Mouse (Mus musculus): ENCODE measurements around the gene Rps6ka5. TPM values are rescaled to one million over a fixed set of nuclear protein-coding genes. Genes with fewer than 3 reads are reported as not detected.

The Rps6ka5 gene
- total RNA-seq (2021): 10 to 100 TPM; 23.6 to 27.0 TPM
- long read RNA-seq, full-length matches to known transcripts: 11 of 20 reads
- long read RNA-seq, partial matches to known transcripts: 4 of 20 reads
- long read RNA-seq, other reads (novel, unspliced or antisense): 5 of 20 reads

DNA sequence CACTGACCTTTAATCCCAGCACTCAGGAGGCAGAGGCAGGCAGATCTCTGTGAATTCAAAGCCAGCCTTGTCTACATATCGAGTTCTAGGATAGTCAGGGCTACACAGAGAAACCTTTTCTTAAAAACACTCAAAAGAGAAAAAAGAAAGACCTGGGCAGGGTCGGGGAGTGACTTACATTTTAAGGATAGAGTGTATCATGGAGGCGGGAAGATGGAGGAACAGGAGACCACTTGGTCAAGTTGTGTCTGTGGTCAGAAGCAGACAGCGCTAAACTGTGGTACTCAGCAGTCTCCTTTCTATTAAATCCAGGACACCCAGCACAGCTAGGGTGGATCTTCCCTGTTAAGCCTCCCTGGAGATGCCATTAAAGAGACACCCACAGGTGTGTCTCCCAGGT, at the start of gene Rps6ka5:
TSS of gene Rps6ka5 (minus strand) at position 333 of the 400 bp plus-strand sequence.
- no peak for DNase-seq (ENCODE audit: low spot score in 2 of 2)

DNA sequence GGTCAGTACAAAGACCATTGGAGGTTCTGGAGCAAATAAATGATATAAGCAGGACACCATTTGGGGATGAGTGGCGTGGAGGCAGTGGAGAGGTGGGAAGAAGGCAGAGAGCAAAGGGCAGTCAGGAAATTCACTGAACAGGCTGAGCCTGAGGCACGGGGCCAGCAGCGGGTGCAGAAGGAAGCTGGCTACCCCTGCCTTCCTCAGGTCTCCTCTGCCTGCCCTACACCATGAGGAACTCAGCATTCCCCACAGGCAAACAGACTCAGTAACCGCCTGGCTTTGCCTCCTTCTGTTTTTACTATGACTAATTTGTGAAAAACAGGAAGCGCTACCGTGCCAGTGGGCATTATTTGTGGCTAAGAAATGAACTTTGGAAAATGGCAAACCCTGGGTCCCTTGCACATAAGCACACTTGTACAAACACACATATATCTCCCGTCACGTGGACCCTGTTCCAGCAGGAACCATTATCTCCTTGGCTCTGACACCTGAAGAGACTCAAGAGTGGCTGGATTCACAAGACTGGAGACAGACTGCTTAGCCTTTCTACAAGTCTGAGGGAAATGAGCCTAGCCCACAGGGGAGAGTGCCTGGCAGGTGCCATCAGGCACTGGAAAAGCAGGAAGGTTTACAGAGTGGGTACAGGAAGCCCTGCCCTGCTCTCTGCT, 49.3 kb upstream of the Rps6ka5 start:
- no peak for DNase-seq (ENCODE audit: low spot score in 2 of 2)

DNA sequence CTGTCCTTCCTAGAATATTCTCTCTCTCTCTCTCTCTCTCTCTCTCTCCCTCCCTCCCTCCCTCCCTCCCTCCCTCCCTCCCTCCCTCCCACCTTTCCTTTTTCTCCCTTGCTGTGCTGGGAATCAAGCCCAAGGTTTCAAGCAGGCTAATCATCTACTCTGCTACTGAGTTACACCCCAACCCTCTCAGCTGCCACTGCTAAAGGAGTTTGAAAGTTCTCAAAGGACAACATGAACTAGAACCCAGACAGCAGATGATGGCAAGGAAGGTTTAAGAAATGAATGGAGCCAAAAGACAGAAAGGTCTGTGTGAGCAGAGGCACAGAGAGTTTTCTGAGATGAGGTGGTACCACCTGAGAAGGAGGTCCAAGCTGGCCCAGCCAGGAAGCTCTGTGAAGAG, 48.5 kb upstream of the Rps6ka5 start:
- no peak for DNase-seq (ENCODE audit: low spot score in 2 of 2)

DNA sequence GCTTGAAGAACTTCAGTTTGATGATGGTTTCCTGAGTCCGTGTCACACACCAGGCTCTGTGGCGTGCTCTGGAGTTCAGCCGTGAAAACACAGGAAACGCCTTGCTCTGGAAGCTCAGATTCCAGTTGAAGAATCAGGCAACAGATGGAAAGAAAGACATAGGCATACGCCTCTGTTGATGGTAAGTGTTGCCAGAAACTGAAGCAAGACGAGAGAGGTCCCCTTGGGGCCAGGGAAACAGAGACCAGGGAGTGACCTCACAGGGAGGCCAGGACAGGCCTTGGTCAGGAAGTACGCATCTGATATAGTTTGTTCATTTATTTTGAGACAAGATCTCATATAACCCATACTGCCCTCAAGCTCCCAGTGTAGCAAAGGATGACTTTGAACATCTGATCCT, 48.0 kb upstream of the Rps6ka5 start:
- DNase-seq (ENCODE audit: low spot score in 2 of 2): no peak

DNA sequence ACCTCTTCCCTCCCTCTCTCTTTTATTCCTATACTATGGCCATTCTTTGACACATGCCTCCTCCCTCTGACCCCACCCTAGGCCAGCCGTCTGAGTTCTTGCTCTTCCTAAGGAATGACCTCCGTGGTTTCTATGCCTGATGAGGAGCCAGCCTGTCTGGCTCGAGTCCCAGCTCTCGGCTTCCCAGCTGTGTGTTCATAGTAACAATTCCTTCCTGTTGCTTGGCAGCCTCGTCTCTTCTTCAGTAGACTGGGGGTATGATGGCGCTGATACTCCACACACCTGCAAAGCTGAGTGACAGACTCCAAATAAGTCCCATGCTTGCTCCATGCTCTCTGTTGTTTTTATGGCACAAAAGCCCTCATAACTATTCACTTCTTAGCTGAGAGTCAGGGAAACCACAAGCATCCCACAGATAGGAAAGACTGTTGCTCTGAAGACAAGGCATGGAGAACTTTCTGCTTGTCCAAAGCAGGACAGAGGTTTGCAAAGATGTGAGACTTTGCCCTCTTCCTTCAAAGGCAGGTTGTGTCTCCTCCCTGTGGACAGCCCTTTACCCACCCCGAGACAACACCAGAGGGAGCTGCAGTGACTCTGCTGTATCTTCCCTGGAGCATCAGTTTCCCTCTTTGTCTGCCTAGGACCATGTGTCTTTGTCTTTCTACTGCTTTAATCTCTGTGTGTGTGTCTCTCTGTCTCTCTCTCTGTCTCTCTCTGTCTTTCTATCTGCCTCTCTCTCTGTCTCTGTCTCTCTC, 45.6 kb upstream of the Rps6ka5 start:
- peak; percentile 24 to 26 for DNase-seq (ENCODE audit: low spot score in 2 of 2)

DNA sequence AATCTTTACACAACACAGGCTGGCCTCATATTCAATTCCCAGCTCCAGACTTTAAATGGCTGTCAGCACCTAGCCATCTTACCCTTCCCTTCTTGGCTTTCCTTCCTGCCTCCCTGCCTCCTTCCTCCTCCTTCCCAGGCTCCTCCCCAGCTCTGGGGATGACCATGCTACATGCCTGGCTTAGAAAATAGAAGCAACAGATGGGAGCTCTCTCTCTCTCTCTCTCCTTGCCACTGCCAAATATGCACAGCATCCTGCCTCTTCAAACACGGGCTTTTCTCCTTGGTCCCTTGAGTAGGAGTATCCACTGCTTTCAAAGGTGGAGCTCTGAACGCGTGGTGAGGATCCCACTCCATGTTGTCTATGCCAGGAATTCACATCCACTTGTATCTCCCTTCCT, 44.0 kb upstream of the Rps6ka5 start:
- no peak for DNase-seq (ENCODE audit: low spot score in 2 of 2)

DNA sequence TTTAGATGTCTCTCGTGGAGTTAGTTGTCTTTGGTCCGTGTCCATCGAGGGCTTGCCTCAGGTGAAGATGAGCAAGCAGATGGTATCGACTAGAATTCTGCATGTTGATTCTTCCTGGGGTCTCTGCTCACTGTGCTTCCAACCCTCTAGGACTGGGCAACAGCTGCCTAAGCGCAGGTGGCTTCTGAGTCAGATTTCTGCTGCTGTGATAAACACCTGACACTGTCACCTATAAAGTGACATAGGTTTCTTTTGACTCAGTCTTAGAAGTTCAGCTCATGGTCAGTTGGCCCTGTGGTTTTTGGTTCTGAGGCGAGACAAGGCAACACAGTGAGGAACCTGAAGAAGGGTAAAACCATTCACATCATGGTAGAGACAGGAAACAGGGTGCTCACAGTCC, 43.1 kb upstream of the Rps6ka5 start:
- no peak for DNase-seq (ENCODE audit: low spot score in 2 of 2)

DNA sequence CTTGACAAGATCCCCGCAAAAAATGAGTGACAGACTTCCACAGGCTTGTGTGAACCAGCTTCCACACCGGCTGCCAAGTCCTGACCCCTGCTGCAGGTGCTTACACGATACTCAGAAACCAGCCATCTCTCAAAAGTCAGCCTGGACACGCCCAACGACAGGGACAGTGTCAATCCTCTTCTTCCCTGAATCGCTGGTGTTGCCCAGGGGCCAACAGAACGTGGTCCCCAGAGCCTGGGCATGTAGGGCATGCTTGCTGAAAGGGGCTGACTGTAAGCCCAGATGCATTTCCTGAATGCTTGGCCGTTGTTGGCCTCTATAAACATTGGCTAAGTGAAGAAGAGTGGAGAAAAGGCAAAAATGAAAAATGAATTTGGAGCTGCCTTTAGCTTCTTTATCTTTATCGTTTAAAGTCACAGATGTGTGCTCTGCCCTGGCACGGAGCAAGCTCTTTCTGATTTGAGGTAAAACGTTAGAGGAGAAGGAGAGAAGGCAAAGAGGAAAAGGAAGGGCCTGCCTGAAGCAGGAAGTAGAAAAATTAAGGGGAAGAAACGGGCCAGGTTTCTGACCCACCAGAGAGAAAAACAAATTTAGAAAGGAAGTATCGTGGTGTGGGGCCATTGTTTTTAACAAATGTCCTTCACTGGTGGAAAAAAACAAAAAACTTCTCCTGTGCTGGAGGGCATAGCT, 37.7 kb upstream of the Rps6ka5 start:
- peak in 1 of 2 experiments; percentile 32 for DNase-seq (ENCODE audit: low spot score in 2 of 2)

DNA sequence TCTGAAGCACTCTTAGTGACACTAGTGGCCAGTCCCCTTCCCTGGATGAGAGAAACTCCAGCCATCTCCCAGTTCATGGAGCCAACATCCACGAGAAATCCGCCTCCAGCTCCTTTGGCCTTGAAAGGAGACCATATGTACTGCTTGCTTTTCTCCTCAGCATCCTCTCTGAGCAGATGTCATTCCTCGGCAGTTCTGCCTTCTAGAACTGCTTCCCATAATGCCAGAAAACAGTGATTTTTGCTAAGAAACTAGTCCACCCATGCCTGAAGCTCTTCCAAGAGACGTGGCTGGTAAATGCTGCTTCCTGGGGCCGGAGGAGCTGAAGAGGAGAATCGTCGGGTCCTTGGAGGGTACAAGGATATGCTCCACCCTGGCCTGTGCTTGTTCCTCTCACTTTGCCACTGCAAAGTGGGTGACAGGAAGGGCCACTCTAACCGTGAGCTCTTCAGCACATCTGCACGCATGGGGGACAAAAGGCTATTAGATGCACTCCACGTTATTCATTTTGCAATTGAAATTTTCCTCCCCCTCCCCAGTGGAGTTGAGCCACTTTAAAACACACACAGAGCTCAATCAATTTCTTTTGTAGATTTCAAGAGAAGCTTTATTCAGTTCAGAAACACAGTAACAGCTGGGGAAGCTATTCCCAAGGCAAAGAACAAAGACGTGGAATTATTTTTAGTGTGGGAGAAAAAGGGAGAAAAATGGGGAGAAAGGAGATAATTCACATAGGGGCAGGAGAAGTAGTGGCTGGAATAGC, 36.1 kb upstream of the Rps6ka5 start:
- DNase-seq (ENCODE audit: low spot score in 2 of 2): peak; percentile 40 to 65

DNA sequence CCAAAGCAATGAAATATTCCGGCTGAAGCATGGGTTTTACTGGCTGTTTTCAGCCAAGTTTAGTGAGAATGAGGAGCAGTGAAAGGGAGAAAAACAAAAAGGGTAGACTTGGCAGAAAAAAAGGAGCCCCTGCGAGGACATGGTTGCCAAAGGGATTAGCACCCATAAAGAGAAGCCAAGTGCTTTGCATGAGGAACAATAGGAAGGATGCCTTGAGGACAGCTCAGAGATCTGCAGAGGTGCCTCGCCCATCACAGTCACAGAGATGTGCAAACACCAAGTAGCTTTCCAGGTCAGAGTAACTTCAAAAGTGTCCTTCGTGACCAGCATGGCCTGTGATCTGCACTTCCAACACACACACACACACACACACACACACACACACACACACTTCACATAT, 30.6 kb upstream of the Rps6ka5 start:
- DNase-seq (ENCODE audit: low spot score in 2 of 2): no peak

DNA sequence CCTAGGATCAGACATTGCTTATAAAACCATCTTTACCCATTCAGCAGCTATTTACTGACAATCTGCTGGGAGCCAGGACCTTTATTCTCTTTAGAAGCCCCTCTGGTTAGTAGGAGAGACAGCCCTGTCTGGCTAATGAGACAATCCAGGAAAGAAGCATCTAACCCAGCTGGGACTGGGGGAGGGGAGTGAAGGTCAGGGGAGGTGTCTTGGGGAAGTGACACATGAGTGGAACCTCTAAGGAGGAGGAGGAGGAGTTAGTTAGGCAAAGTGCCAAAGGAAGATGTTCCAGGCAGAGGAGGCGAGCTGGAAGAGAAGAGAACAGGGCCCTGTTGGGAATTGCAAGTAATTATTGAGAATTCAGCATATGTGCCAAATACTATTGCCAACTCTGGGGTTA, 26.9 kb upstream of the Rps6ka5 start:
- DNase-seq (ENCODE audit: low spot score in 2 of 2): no peak

DNA sequence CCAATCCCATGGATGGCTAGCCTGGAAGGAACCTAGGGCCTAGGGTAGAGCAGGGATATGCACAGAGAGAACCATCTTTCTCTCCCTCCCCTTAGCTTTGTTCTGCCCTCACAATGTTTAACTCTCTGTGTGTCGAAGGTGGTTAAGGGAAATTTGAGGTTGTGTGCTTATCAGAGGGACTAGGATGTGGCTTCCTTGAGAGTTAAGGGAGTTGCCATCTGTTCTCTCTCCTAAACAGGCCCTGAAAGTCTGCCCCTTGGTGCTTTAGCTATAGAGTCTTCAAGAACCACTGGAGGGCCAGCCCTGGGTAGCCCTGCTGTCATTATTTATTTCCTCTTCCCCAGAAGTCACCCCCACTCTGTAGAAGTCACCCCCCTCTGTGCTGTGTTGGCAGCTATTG, 26.2 kb upstream of the Rps6ka5 start:
- no peak for DNase-seq (ENCODE audit: low spot score in 2 of 2)

DNA sequence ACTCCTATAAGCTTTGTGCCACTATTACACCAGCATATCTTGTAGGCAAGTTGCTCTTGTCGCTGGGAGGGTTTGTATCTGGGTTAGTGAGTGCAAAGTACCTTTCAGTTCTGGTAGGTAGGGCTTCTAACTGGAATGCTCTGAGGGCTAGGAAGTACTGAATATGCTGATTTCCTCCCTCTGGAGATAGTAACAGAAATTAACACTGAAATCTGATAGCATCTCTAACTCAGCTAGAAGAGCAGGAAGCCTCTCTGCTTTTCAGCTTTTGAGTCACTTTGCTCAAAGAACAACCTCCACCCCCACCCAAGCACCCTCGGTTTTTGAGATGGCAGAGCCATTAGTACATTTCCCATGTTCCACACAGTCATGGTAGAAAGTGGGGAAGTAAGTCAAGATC, 15.7 kb upstream of the Rps6ka5 start:
- no peak for DNase-seq (ENCODE audit: low spot score in 2 of 2)

DNA sequence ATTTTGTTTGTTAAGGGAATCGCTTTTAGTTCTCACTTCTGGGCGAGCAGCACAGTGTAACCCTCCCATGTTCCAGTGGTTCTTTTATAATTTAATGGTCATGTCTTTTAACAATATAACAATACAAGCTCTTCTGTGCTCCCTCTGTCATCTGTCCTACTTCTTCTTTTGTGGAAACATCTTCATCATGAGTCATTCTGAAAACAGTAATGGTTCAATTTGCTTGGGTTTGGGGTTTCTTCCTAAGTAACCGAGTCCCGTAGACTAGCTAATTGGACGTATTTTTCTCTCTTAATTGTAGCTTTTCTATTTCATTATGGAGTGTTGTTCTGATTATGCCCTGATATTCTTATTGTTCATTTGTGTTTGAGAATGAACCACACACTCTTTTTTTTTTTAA, 13.5 kb upstream of the Rps6ka5 start:
- no peak for DNase-seq (ENCODE audit: low spot score in 2 of 2)

DNA sequence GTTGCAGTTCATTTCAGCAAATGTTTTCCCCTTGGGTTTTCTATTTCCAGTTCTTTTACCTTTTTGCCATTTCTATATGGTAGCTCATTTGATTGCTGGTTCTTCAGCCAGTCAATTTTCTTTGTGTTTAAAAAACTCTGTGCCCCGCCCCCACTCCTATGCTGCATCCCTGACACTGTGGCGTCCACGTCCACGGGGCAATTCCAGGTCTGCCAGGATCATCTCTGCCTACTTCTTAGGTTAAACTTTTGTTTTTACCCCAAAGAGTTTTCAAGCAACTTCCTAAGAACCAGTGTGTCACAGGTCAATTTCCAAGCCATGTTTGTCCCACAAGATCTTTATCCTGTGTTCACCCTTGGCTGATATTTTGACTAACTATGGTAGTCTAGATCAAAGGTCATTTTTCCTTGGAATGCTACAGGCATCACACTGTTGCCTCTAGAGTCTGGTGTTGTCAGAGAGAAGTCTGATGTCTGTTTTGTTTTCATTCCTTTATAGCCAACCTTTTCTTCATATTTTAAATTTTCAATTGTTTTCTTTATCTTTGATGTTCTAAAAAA, 12.3 kb upstream of the Rps6ka5 start:
- no peak for DNase-seq (ENCODE audit: low spot score in 2 of 2)

DNA sequence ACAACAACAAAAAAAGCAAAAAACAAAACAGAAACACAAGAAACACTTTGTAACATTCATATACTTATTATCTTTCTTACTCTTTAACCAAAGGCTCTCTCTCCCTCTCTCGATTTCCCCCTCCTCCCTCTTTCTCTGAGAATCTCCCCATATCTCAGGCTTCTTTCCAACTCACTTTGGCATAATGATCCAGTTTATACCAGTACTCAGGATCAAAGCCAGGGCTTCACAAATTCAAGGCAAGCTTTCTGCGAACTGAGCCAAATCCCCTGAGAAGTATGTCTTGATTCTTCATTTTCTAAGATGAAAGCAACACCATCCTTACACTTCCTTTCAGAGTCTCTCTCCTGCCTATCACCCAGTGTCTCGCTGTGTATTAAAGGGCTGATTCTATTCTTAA, 11.7 kb upstream of the Rps6ka5 start:
- no peak for DNase-seq (ENCODE audit: low spot score in 2 of 2)

DNA sequence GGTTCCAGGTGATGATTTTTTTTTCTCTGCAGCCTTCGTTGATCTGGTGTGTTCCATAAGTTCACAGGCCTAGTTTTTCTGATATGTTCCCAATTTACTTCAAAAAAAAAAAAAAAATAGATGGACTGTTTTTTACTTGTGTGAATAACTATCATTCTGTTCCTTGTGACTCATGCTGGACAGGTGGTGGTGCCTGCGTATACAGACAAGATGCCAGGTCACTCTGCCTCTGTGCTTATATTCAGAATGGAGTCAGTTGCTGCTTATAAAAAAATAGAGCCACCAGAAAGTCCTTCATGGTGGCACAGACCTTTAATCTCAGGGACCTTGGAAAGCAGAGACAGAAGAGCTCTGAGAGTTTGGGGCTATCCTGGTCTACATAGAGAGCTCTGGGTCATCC, 8.8 kb upstream of the Rps6ka5 start:
- DNase-seq (ENCODE audit: low spot score in 2 of 2): no peak

DNA sequence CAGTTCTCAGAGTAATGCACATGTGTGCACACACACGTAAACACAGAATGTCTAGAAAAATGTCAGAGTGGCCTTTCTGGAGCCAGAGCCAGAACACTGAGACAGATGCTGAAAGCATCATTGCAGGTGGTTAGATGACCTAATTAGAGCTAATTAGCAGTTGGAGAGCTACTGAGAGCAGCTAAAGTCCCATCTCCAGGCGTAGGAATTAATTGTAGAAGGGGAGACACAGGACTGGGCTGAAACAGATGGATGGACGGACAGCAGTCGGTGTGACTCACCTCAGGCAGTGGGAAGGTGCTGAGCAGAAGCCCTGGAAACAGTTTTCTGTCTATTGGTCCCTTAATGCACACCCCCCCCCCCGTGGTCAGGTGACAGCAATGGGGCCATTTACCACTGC, 8.4 kb upstream of the Rps6ka5 start:
- DNase-seq (ENCODE audit: low spot score in 2 of 2): no peak

DNA sequence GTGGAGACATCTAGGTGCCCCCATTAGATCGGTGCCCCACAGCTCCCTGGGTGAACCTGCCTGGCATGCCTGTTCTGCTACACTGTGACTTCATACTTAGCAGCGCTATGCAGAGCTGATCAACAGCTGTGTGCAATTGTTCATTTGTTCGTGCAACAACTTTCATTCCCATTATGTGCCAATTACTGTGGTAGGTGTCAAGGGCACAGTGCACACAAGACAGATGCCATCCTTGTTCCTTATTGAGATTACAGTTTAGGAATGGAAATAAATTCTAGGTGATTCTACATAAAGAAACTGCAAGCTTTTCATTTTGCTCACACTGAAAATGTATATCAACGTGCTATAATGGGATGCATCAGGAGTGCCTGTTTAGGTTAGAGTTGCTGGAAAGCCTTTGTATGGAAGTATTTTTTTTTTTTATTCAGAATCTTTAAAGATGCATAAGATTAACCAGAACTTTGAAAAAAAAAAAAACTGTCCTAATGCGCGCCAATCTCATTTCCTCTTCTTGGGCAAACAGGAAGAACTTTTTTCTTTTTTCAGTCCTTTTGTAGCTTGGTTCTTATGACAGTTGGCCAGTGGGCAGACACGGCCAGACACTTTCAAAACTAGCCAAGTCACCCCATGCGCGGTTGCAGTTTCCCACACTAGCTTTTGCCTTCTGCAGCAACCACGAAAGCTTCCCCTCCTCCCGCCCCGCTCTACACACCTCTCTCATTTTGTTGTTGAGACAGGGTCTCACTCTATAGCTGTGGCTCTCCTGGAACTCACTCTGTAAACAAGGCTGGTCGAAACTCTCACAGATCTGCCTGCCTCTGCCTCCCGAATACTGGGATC, 2.1 kb upstream of the Rps6ka5 start:
- DNase-seq (ENCODE audit: low spot score in 2 of 2): no peak

DNA sequence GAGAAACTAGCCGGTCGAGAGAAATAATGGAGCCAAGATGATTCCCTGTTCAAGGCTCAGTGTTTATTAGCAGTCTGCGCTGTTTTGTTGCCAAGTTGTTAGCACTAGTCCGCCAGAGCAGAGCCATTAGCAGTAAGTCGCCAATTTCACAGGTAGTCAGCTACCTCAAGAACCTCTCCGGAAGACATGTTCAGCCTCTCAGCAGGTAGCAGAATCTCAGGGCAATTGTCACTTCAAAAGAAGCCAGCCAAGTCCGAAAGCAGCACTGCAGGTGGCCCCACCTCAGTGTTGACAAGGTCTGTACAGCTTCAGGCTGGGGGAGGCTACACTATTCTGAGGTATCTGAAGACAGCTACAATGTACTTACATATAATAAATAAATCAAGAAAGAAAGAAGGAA, 1.1 kb upstream of the Rps6ka5 start:
- no peak for DNase-seq (ENCODE audit: low spot score in 2 of 2)

Measured in layer of hippocampus, adult 18-20 months (tissue).